Mouse (Mus musculus): ENCODE measurements around the gene Brix1.

Brix1 gene

GRCm38 (mm10) chr15:10447102-10447501 lies 38.6 kb downstream of the Brix1 start:
- DNase-seq (ENCODE audit: low read depth), result no peak

GRCm38 (mm10) chr15:10442275-10442674 lies 43.5 kb downstream of the Brix1 start:
- DNase-seq (ENCODE audit: low read depth), result no peak

DNA sequence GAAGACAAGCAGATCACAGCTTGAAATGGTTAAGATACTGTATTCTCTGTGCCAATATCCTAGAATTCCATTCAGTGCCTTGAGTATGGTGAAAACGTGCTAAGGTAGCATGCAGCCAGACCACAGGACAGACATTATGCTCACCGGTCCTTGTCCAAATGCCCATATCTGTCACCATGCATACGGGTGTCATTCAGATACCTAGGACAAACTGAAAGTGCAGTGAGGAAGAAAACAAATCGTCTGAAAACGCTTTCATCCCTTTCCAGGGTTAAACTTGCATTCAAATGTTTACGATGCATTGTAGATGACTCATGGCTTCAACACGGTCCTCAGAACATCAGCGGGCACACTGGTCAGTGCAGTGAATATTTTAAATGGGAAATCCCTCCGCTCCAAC lies 44.3 kb downstream of the Brix1 start:
- no peak for DNase-seq (ENCODE audit: low read depth)

- DNase-seq (ENCODE audit: low read depth), result no peak
Measured at GRCm38 (mm10) chr15:10439963-10440362, 45.8 kb downstream of the Brix1 start.

DNA sequence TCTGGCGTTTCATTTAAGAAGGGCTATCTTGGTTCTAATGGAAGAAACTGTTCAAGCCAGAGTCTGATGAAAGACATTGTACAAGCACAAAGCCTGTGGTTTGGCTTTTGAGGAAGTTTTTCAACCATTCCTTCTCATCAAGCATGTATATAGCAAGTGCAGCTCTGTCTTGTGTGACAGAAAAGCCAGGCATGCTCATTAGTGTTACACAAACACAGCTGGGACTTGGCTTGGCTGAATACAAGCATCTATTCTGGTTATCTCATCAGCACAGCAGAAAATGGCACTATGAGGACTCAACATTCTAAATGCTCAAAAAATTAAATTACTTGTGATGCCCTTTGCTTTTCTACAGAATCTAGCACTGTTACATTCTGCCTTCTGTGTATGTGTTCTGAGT lies 48.9 kb downstream of the Brix1 start:
- no peak for DNase-seq (ENCODE audit: low read depth)

DNA sequence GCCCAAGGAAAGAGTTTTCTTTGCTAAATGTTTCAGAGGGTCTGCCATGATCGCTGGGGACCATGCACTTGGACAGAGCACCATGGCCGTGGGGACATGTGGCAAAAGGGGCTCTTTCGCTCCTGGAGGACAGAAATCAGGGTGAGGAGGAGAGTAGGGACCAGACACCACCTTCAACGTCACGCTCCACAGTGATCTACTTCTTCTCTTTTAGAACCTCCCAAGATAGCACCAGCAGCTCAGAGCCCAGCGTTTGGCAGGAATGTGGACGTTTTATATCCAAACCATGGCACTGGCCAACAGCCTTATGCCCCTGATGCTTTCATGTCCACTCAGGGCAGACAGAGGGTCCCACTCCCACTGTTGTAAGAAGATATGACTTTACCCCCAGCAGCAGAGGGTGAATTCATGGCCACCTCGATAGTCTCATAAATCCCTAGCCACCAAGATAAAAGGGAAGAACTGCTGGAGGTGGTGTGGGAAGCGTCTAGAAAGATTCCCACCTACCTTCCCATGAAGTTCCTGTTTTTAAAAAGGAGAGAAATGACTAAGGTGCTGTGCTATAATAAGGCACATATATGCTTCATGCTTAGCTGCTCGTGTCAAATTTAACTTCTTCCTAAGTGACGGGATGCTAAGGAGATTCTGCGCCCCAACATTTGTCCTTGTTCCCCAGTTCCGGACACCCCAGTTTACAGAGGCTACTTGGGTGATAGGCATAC lies 59.0 kb downstream of the Brix1 start:
- DNase-seq (ENCODE audit: low read depth), result no peak

DNA sequence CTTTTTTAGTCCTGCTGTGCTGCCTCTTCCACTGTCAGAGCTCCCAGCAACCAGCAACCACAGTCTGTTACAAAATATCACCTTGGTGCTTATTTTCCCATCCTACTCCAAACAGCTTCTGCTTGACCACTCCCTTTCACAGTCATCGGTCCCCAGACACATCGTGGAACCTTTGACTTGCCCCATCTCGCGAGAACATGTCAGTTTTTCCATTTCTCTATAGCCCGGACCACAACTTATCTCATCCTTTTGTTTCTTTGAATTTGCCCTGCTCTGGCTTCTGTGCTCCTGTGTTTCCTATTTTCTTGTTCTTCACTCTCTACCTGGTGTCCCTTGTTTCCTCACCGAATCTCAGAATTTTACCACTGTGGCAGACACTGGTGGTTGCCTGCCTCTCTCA lies 59.6 kb downstream of the Brix1 start:
- no peak for DNase-seq (ENCODE audit: low read depth)

Measured in c-Kit-positive CD71-negative TER-119-negative erythroid progenitor cells, embryonic 14.5 days (primary cell).